Mouse (Mus musculus) activated CD4-positive, CD25-positive, alpha-beta regulatory T cell, adult 4 months (primary cell): ENCODE results near the gene Fam227b. TPM values are rescaled to one million over a fixed set of nuclear protein-coding genes. Genes with fewer than 3 reads are reported as not detected.
A peak's percentile ranks its signal among the peaks of the same experiment; 100 is the strongest.

Source experiments
- ATAC-seq: one replicate; pipeline ENCODE4 v1.8.0; 2017
- polyA plus RNA-seq, 2 experiments: library from polyadenylated mRNA; unstranded; fragments of 100-300 nt; shearing (Covaris generic); gene quantifications; one replicate each; pipeline ENCODE4 v1.2.1; 2017

Fam227b gene
- polyA plus RNA-seq, result not detected

GRCm38 (mm10) chr2:126151855-126152571 is at the start of gene Fam227b, which contains the start of gene Dtwd1:
Gene Fam227b, minus strand, starts transcription at chr2:126152004.
Gene Dtwd1, plus strand, starts transcription at chr2:126152141.
- ATAC-seq, result peak; percentile 91

- no peak for ATAC-seq
Observed at GRCm38 (mm10) chr2:126198971-126199370, 47.2 kb upstream of the Fam227b start.

GRCm38 (mm10) chr2:126195631-126196356 is 44.0 kb upstream of the Fam227b start:
- no peak for ATAC-seq

- ATAC-seq, result no peak
Observed at GRCm38 (mm10) chr2:126192129-126192528, 40.3 kb upstream of the Fam227b start.

- no peak for ATAC-seq
Observed at GRCm38 (mm10) chr2:126191306-126191705, 39.5 kb upstream of the Fam227b start.

- ATAC-seq, result no peak
Observed at GRCm38 (mm10) chr2:126171427-126171826, 19.6 kb upstream of the Fam227b start.

GRCm38 (mm10) chr2:126166848-126167617 is 15.2 kb upstream of the Fam227b start:
- ATAC-seq, result no peak

- no peak for ATAC-seq
Observed at GRCm38 (mm10) chr2:126166335-126166734, 14.5 kb upstream of the Fam227b start.

GRCm38 (mm10) chr2:126165277-126166018 is 13.6 kb upstream of the Fam227b start:
- ATAC-seq, result no peak

- ATAC-seq, result no peak
Observed at GRCm38 (mm10) chr2:126147723-126148122, 4.1 kb downstream of the Fam227b start.

- ATAC-seq, result no peak
Observed at GRCm38 (mm10) chr2:126094616-126095015, 57.2 kb downstream of the Fam227b start.

- no peak for ATAC-seq
Observed at GRCm38 (mm10) chr2:126090432-126090831, 61.4 kb downstream of the Fam227b start.

- ATAC-seq, result no peak
Observed at GRCm38 (mm10) chr2:126086187-126086586, 65.6 kb downstream of the Fam227b start.

- ATAC-seq, result no peak
Observed at GRCm38 (mm10) chr2:126084326-126084725, 67.5 kb downstream of the Fam227b start.

- no peak for ATAC-seq
Observed at GRCm38 (mm10) chr2:126079086-126079485, 72.7 kb downstream of the Fam227b start.

GRCm38 (mm10) chr2:126076506-126076905 is 75.3 kb downstream of the Fam227b start:
- no peak for ATAC-seq

GRCm38 (mm10) chr2:126073744-126074143 is 78.1 kb downstream of the Fam227b start:
- no peak for ATAC-seq

- no peak for ATAC-seq
Observed at GRCm38 (mm10) chr2:126069740-126070139, 82.1 kb downstream of the Fam227b start.

GRCm38 (mm10) chr2:126065303-126065856 is 86.4 kb downstream of the Fam227b start:
- ATAC-seq, result no peak

GRCm38 (mm10) chr2:126064814-126065213 is 87.0 kb downstream of the Fam227b start:
- ATAC-seq, result no peak

GRCm38 (mm10) chr2:126062876-126063275 is 88.9 kb downstream of the Fam227b start:
- no peak for ATAC-seq
